Mouse (Mus musculus): ENCODE measurements at regions not wholly inside any gene's neighbourhood (a gene's known extent, or its start where the extent isn't known, plus 50 kb on each side); places are given as distances from the start of the nearest gene placed in this dataset.

DNA sequence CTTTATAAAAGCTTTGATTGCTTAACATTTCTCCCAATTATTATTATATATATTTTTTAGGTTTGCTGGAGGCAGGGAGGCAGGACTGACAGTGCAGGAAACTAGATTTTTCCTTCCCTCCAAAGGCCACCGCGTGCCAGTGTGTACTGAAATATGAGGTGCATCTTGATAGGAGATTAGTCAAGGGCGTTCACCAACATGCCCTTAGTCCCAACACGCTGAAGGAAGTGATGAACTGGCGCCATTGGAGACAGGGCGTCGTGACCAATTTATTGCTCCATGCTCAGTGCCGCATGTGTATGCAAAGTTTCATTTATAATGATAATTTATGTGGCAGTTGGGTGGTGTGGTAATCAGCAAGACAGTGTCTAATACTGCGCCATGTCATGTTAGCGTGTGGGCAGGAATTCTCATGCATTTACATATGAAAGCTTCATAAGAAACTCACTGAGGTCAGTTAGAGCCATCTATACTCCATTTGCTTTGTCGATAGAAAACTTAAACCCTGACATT, 66.2 kb downstream of the Isl1 start:
- no peaks in the 10 kb centered on the region for H3K4me1 ChIP-seq
- no peak overlapping the region for H3K9ac ChIP-seq
- no peaks in the 10 kb centered on the region for H3K27me3 ChIP-seq (replicated peaks)
- 73% methylated on average over 11 of the region's 11 CpGs for WGBS (ENCODE audit: insufficient replicate concordance)
- ATAC-seq, result no peak
- H3K4me3 ChIP-seq, result no peak overlapping the region
- H3K9me3 ChIP-seq (replicated peaks), result no peaks in the 10 kb centered on the region
- H3K36me3 ChIP-seq, result no peaks in the 10 kb centered on the region
- no peak overlapping the region for H3K4me2 ChIP-seq
- H3K27ac ChIP-seq, result no peak overlapping the region

DNA sequence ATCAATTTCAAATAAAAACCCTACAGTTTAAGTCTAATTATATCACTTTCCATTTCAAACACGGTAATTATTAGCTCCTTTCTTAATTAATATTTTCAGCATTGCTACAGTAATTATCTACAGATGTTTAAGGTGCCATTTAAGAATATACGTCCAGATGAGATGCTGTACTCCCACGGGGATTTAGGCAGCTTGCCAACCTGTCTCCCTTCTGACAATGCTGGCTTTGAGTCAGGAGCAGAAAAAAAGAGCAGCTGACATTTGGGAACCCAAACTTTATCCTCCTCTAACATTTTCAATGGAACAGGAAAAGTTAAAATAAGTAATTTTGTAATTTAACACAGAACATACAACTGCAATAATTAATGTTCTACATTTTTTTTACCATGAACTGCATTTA, 94.4 kb downstream of the Isl1 start:
- WGBS (ENCODE audit: insufficient replicate concordance), result 43% methylated on average over 3 of the region's 3 CpGs
- H3K36me3 ChIP-seq, result no peaks in the 10 kb centered on the region
- H3K4me3 ChIP-seq, result no peak overlapping the region
- no peak overlapping the region for H3K27ac ChIP-seq
- H3K4me1 ChIP-seq, result no peaks in the 10 kb centered on the region
- no peak overlapping the region for H3K9ac ChIP-seq
- no peak overlapping the region for H3K4me2 ChIP-seq
- no peaks in the 10 kb centered on the region for H3K27me3 ChIP-seq (replicated peaks)
- H3K9me3 ChIP-seq (replicated peaks), result no peaks in the 10 kb centered on the region
- ATAC-seq, result no peak

DNA sequence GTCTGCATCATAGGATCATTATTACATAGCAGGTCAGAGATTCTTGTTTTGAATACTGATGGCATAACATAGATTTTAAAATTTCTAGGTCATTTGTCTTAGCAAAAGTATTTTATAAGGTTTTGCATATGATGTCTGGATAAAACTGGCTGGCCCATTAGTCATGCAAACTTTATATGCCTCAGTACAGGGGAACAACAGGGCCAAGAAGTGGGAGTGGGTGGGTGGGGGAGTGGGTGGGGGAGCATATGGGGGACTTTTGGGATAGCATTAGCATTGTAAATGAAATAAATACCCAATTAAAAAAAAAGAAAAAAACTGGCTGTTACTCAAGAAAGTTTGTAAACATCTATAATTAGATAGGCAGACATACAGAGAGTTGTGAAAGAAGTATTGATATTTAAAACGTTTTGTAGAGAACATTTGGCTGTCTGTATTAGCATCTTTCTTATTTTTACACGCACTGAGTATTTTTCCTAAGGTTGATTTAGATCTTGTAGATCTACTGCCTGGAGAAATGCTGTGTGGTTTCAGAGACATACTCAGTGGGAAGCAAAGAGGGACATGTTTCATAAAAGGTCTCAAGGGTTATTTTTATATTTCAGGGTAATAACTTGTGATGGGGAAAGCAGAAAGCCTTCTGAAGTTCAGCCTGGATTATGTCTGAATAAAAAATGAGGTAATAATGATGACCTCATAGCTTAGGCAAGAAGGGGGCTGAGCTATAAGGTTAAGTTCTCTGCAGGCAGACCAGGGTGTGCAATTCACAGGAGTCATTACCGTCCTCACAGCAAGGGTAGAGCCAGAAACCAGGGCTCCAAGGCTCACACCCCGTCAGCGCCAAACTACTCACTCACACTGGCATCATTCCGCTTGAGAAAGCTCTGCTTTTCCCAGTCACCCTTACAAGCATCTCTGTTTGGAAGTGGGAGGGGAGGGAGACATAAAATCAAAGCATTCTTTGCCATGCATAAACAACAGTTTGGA, 95.4 kb downstream of the Isl1 start:
- WGBS (ENCODE audit: insufficient replicate concordance), result 39% methylated on average over 6 of the region's 6 CpGs
- no peak overlapping the region for H3K4me3 ChIP-seq
- H3K9ac ChIP-seq, result no peak overlapping the region
- H3K4me2 ChIP-seq, result no peak overlapping the region
- H3K4me1 ChIP-seq, result no peaks in the 10 kb centered on the region
- no peak overlapping the region for H3K27ac ChIP-seq
- H3K9me3 ChIP-seq (replicated peaks), result no peaks in the 10 kb centered on the region
- H3K36me3 ChIP-seq, result no peaks in the 10 kb centered on the region
- H3K27me3 ChIP-seq (replicated peaks), result no peaks in the 10 kb centered on the region
- ATAC-seq, result no peak

DNA sequence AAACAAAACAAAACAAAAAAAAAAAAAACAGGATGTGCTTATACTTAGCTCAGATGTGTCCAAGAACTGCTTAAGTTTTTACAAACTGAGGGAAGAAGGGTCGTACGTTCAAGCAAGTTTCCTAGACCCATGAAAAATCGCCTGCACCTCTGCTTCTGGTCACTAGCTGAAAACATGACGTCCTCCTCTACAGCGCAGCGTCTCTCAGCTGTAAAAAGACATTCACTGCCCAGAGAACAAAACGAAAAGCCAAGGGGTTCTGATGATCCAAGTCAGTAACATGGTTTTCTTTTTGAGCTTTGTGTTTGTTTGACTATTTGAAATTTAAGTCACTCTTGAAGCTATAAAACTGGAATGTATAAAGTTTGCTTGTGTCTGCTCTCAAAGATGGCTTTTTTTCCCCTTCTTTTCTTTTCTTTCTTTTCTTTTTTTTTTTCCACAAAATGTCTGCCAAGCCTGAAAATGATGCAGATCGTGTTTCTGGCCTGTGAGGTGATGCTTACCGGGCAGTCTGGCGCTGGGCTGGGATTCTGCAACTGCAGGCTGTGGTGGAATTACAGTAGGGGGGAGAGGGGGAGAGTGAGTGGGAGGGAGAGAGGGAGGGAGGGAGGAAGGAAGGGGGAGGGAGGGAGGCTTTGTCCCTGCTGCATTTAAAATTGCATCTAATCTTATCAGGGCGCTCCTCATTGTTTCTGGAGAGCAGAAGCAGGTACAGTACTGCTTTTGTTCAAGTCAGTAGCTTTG, 108.1 kb downstream of the Isl1 start:
- Histone ChIP-seq H3K27me3 (replicated peaks) (no peaks in the 10 kb centered on the region), H3K4me1 (no peaks in the 10 kb centered on the region), H3K4me2 (0 out of 2 replicates have a peak overlapping the region, but pooled peaks have one; percentile 14), H3K4me3 (no peak overlapping the region), H3K9me3 (replicated peaks) (no peaks in the 10 kb centered on the region), H3K9ac (no peak overlapping the region), H3K27ac (no peak overlapping the region), H3K36me3 (no peaks in the 10 kb centered on the region)
- WGBS (ENCODE audit: insufficient replicate concordance), result 9% methylated on average over 11 of the region's 11 CpGs
- no peak for ATAC-seq

DNA sequence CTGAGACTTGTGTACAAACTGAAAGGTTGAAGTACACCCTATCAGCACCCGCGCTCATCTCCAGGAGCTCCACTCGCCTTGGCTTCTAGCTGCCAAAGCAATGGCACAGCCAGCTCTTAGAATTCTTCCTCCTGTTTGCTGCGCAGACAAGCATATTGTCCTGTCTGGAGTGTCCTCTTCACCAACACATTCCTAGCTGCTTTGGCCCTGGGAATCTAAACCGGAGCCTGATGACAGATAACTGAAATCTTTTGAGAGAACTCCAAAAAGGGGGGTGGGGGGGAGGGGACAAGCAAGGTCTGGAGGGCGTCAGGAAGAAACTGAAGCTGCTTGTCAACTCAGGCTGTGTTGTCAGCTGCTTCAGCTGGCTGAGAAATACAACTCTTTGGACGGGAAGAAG, 122.4 kb downstream of the Isl1 start:
- no peaks in the 10 kb centered on the region for H3K9me3 ChIP-seq (replicated peaks)
- H3K4me3 ChIP-seq, result no peak overlapping the region
- WGBS (ENCODE audit: insufficient replicate concordance), result 55% methylated on average over 7 of the region's 7 CpGs
- no peak overlapping the region for H3K27ac ChIP-seq
- no peak overlapping the region for H3K4me2 ChIP-seq
- no peak for ATAC-seq
- no peaks in the 10 kb centered on the region for H3K27me3 ChIP-seq (replicated peaks)
- no peak overlapping the region for H3K9ac ChIP-seq
- H3K4me1 ChIP-seq, result no peaks in the 10 kb centered on the region
- no peaks in the 10 kb centered on the region for H3K36me3 ChIP-seq

DNA sequence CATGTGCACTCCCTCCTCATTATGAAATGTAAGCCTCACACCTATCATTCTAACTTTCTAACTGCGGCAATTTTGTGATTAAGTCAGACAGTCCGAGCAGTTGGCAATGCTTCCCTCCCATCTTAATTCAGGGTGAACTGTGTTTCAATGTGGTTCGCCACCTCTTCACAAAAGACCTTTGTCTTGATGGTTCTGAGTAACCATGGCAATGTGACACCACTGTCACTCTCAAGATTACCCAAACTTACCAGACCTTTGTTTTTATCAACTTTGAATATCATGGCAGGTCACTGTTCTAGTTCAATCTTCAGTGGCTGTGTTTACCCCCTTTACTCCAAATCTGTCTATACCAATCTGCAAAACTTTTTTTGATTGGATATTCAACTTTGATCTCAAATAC, 131.7 kb downstream of the Isl1 start:
- no peak overlapping the region for H3K9ac ChIP-seq
- no peaks in the 10 kb centered on the region for H3K27me3 ChIP-seq (replicated peaks)
- no peaks in the 10 kb centered on the region for H3K9me3 ChIP-seq (replicated peaks)
- no peaks in the 10 kb centered on the region for H3K4me1 ChIP-seq
- no peak overlapping the region for H3K4me3 ChIP-seq
- no peak for ATAC-seq
- no peak overlapping the region for H3K27ac ChIP-seq
- WGBS (ENCODE audit: insufficient replicate concordance), result 72% methylated on average over 3 of the region's 3 CpGs
- no peaks in the 10 kb centered on the region for H3K36me3 ChIP-seq
- no peak overlapping the region for H3K4me2 ChIP-seq

DNA sequence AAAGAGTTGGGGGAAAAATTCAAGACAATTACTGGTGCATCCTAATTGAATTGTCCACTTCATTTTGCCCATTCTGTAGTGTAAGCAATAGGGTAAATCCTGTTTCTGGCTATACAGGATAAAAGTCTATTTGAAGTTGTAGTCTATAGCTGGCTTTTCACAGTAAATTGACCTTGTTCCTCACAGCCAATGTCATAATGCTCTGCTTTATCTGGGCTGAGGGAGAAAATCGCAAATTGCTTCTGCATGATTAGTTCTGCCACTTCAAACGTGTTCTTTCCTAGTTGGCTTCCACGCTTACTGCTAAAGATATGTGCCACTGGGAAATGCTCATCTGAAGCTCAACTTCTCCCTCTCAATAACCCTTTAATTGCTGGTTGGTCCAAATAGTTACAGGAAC, 134.5 kb downstream of the Isl1 start:
- Histone ChIP-seq H3K4me2 (no peak overlapping the region), H3K9ac (no peak overlapping the region), H3K9me3 (replicated peaks) (no peaks in the 10 kb centered on the region), H3K36me3 (no peaks in the 10 kb centered on the region), H3K27me3 (replicated peaks) (no peaks in the 10 kb centered on the region), H3K4me3 (no peak overlapping the region), H3K4me1 (no peaks in the 10 kb centered on the region), H3K27ac (no peak overlapping the region)
- ATAC-seq, result no peak
- WGBS (ENCODE audit: insufficient replicate concordance), result 15% methylated on average over 3 of the region's 3 CpGs

DNA sequence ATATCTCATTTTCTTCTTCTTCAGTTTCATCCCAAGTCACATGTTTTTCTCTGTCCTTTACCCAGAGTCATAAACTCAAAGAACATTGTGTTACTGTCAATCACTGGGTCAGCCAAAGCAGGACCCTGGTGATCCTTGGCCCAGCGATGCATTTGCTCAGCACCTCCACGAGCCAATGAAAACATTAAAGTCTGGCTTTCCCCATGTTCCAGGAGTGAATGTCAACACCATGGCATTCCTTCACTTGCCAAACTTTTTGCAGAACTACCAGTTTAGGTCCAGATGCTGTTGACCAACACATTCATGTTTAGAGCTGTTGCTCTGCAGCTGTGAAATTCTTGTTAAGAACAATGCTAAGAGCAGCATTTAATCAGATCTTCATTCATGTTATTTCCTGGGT, 135.6 kb downstream of the Isl1 start:
- 63% methylated on average over 2 of the region's 2 CpGs for WGBS (ENCODE audit: insufficient replicate concordance)
- H3K4me2 ChIP-seq, result no peak overlapping the region
- no peaks in the 10 kb centered on the region for H3K9me3 ChIP-seq (replicated peaks)
- H3K27ac ChIP-seq, result no peak overlapping the region
- H3K36me3 ChIP-seq, result no peaks in the 10 kb centered on the region
- H3K27me3 ChIP-seq (replicated peaks), result no peaks in the 10 kb centered on the region
- no peak overlapping the region for H3K9ac ChIP-seq
- ATAC-seq, result no peak
- no peaks in the 10 kb centered on the region for H3K4me1 ChIP-seq
- no peak overlapping the region for H3K4me3 ChIP-seq

DNA sequence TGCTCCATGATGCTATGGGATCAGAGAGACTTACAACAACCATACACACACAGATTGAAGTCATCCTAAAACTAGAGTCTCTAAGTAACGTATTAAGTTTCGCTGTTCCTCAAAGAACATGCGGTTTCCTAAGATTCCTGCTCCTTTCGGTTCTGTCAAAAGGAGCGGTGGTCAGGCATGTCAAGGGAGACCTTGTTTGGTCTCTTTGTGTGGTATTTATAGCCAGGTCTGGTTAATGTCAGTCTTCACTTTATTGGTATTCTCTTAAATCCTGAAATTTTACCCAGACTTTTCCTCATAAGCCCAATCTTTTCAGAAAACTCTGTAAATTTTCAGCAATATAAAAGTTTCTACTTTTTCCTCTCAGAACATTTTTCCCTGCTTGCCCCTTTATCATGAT, 166.5 kb downstream of the Isl1 start:
- Histone ChIP-seq H3K27me3 (replicated peaks) (no peaks in the 10 kb centered on the region), H3K36me3 (no peaks in the 10 kb centered on the region), H3K9ac (no peak overlapping the region), H3K4me1 (no peaks in the 10 kb centered on the region), H3K4me2 (no peak overlapping the region), H3K27ac (no peak overlapping the region), H3K9me3 (replicated peaks) (no peaks in the 10 kb centered on the region), H3K4me3 (no peak overlapping the region)
- 57% methylated on average over 5 of the region's 5 CpGs for WGBS (ENCODE audit: insufficient replicate concordance)
- ATAC-seq, result no peak

DNA sequence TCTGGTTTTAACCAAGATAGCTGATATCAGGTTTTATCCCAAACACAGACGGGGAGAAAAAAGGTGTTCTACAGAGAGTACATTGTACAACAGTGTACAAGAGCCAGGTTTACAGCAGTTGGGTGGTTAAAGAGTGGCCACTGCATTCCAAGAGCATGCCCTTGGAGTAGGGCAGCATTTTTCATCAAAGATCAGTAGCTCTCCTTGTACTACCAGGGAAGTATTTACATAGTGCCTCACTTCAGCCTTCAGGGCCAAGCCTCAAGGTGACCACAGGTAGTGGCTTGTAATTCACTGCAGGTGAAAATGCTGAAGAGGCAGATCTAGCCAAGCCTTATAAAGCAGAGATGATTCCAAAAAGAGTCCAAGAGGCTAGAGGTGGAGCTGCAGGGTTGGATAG, 190.8 kb downstream of the Isl1 start:
- Histone ChIP-seq H3K27ac (no peak overlapping the region), H3K27me3 (replicated peaks) (no peaks in the 10 kb centered on the region), H3K9ac (no peak overlapping the region), H3K9me3 (replicated peaks) (no peaks in the 10 kb centered on the region), H3K36me3 (no peaks in the 10 kb centered on the region), H3K4me3 (no peak overlapping the region), H3K4me2 (no peak overlapping the region), H3K4me1 (no peaks in the 10 kb centered on the region)
- ATAC-seq, result no peak
- WGBS (ENCODE audit: insufficient replicate concordance), result 54% methylated on average over 1 of the region's 1 CpGs

DNA sequence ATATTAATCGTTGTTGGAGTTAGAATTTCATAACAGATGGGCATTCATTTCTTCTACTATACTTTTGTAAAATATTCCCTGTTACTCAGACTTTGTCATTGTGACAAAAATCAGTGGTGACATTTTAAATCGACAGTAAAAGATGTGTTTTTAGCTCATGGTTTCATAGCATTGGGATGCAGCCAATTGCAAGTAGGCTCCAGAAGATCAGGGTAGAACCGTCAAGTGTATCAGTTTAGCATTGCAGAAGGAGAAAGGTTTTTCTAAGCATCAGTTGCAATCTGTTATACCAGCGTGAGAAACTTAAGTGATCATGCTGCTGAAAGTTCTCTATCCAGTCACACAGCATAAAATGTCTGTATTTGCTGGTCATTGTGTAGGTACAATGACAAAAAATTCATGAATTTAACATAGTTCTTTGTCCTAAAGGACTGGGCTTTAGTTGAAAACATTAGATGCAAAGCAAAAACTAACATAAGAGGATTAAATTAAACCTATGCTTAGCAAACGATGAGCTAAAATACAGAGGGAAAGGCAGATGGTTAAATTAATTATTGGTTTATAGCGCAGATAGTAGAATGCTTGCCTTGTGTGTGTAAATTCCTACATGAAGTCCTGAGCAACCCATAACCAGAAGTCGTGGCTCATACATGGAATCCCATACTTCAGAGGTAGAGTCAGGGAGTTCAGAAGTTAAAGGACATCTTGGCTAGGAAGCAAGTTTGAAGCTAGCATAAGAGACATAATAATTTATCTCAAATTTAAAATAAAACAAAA, 198.3 kb downstream of the Isl1 start:
- Histone ChIP-seq H3K9me3 (replicated peaks) (no peaks in the 10 kb centered on the region), H3K4me3 (no peak overlapping the region), H3K27me3 (replicated peaks) (no peaks in the 10 kb centered on the region), H3K4me2 (no peak overlapping the region), H3K27ac (no peak overlapping the region), H3K9ac (no peak overlapping the region), H3K4me1 (no peaks in the 10 kb centered on the region), H3K36me3 (no peaks in the 10 kb centered on the region)
- WGBS (ENCODE audit: insufficient replicate concordance), result 61% methylated on average over 7 of the region's 7 CpGs
- ATAC-seq, result no peak

DNA sequence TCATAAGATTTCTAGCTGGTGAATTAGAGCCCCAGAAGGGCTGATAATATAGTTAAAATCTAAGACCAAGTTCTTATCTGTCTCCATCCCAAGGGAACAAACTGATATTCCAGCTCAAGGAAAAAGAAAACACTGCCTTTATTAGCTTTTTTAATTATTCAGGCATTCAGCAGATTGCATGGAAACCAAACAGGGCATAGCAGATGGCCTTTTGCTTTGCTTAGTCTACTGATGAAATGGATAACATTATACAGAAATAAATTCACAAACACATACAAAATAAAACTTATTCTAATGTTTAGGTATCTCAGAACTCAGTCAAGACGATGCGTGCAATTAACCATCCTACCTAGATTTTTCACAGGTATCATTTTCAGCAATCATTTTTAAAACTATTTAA, 198.9 kb downstream of the Isl1 start:
- H3K9me3 ChIP-seq (replicated peaks), result no peaks in the 10 kb centered on the region
- H3K27me3 ChIP-seq (replicated peaks), result no peaks in the 10 kb centered on the region
- 75% methylated on average over 2 of the region's 2 CpGs for WGBS (ENCODE audit: insufficient replicate concordance)
- no peaks in the 10 kb centered on the region for H3K4me1 ChIP-seq
- no peak overlapping the region for H3K4me2 ChIP-seq
- H3K36me3 ChIP-seq, result no peaks in the 10 kb centered on the region
- H3K27ac ChIP-seq, result no peak overlapping the region
- no peak overlapping the region for H3K4me3 ChIP-seq
- ATAC-seq, result no peak
- no peak overlapping the region for H3K9ac ChIP-seq
